Comparison of ENCODE assay signal across 21 mouse cellular contexts in genomic region chr5:43508892-43509291, GRCm38 (mm10). TPM values are rescaled to one million over a fixed set of nuclear protein-coding genes. Genes with fewer than 3 reads are reported as not detected.
DNase-seq lines count a peak whose midpoint lies in the region; ATAC-seq and TF ChIP-seq lines count a peak whose summit lies in the region.
"Had no signal": no experiment of that assay in that cellular context is flagged by ENCODE, and none has a peak within 500 bp of the region (broad histone marks: within the 10 kb centered on the region; RNA-seq: fewer than 3 reads in every experiment).

No protein-coding gene starts in this region.

- no peaks in the 10 kb centered on the region for H3K27me3 ChIP-seq in kidney, embryonic 16.5 days (ENCODE audit: insufficient read depth, low read length)
- no peaks in the 10 kb centered on the region for H3K27me3 ChIP-seq in kidney, embryonic 14.5 days (ENCODE audit: control insufficient read depth, insufficient read depth, low read length)
- H3K27me3 ChIP-seq in lung, postnatal 0 days (replicated peaks; ENCODE audit: insufficient read depth, low read length): no peaks in the 10 kb centered on the region
- H3K27me3 ChIP-seq in Patski: no peaks in the 10 kb centered on the region
- no peaks in the 10 kb centered on the region for H3K27me3 ChIP-seq in stomach, embryonic 16.5 days (ENCODE audit: control insufficient read depth, insufficient read depth, low read length)
- H3K27me3 ChIP-seq: embryonic facial prominence, embryonic 12.5 days; hindbrain, embryonic 12.5 days; limb, embryonic 12.5 days; liver, embryonic 15.5 days; neural tube, embryonic 12.5 days had no signal

- peak; percentile 58 for DNase-seq in lung, postnatal 0 days (ENCODE audit: low spot score)
- DNase-seq in lung, postnatal 25 days (ENCODE audit: low spot score): no peak
- DNase-seq in Patski (ENCODE audit: low read depth, low spot score): no peak
- DNase-seq in B cell, adult 2 months: no peak
- DNase-seq: adrenal gland, adult 8-10 months; cerebellum, adult 8-10 months; gastrocnemius, postnatal 10 days; heart, adult 2 months; kidney, adult 8-10 months; right cerebral cortex, adult 18-20 months; thymus, postnatal 4 days had no signal

- no peaks in the 10 kb centered on the region for H3K36me3 ChIP-seq in kidney, embryonic 16.5 days (ENCODE audit: insufficient read depth, low read length)
- H3K36me3 ChIP-seq in kidney, embryonic 14.5 days (ENCODE audit: control insufficient read depth, insufficient read depth, low read length): no peaks in the 10 kb centered on the region
- H3K36me3 ChIP-seq in lung, postnatal 0 days (ENCODE audit: insufficient read depth, low read length): no peaks in the 10 kb centered on the region
- H3K36me3 ChIP-seq in stomach, embryonic 16.5 days (ENCODE audit: control insufficient read depth, insufficient read depth, low read length): no peaks in the 10 kb centered on the region
- H3K36me3 ChIP-seq: embryonic facial prominence, embryonic 12.5 days; hindbrain, embryonic 12.5 days; limb, embryonic 12.5 days; liver, embryonic 15.5 days; neural tube, embryonic 12.5 days had no signal

- H3K4me3 ChIP-seq in kidney, embryonic 16.5 days (ENCODE audit: low read length): no peak overlapping the region
- H3K4me3 ChIP-seq in kidney, embryonic 14.5 days (ENCODE audit: low read length): no peak overlapping the region
- H3K4me3 ChIP-seq in lung, postnatal 0 days (ENCODE audit: low read depth, low read length): no peak overlapping the region
- H3K4me3 ChIP-seq in stomach, embryonic 16.5 days (replicated peaks; ENCODE audit: low read length): no peak overlapping the region
- H3K4me3 ChIP-seq: embryonic facial prominence, embryonic 12.5 days; heart, adult 2 months; hindbrain, embryonic 12.5 days; limb, embryonic 12.5 days; liver, embryonic 15.5 days; neural tube, embryonic 12.5 days had no signal

- no peak overlapping the region for H3K4me2 ChIP-seq in kidney, embryonic 16.5 days (replicated peaks; ENCODE audit: low read depth, low read length)
- no peak overlapping the region for H3K4me2 ChIP-seq in kidney, embryonic 14.5 days (replicated peaks; ENCODE audit: low read depth, low read length)
- H3K4me2 ChIP-seq in lung, postnatal 0 days (replicated peaks; ENCODE audit: low read depth, low read length): no peak overlapping the region
- no peak overlapping the region for H3K4me2 ChIP-seq in stomach, embryonic 16.5 days (ENCODE audit: low read depth, low read length)
- H3K4me2 ChIP-seq: embryonic facial prominence, embryonic 12.5 days; hindbrain, embryonic 12.5 days; limb, embryonic 12.5 days; liver, embryonic 15.5 days; midbrain, embryonic 11.5 days; neural tube, embryonic 12.5 days had no signal

- in situ Hi-C loops in Patski (cut with MboI; ENCODE audit: low pct_unique_long_range_greater_than_20kb): no loop called here

- TF ChIP-seq CTCF in lung, postnatal 0 days (IDR thresholded peaks at IDR 0.05): no peak
- no peak for TF ChIP-seq CTCF in Patski (IDR thresholded peaks at IDR 0.05)

- no peaks in the 10 kb centered on the region for H3K9me3 ChIP-seq in kidney, embryonic 16.5 days (ENCODE audit: low read length)
- no peaks in the 10 kb centered on the region for H3K9me3 ChIP-seq in kidney, embryonic 14.5 days (ENCODE audit: control insufficient read depth, low read length)
- no peaks in the 10 kb centered on the region for H3K9me3 ChIP-seq in lung, postnatal 0 days (ENCODE audit: low read length)
- no peaks in the 10 kb centered on the region for H3K9me3 ChIP-seq in stomach, embryonic 16.5 days (replicated peaks; ENCODE audit: control insufficient read depth, low read length)
- H3K9me3 ChIP-seq: embryonic facial prominence, embryonic 12.5 days; hindbrain, embryonic 12.5 days; limb, embryonic 12.5 days; liver, embryonic 15.5 days; neural tube, embryonic 12.5 days had no signal

- 0 out of 2 replicates have a peak, but pooled peaks cover 5% of the 10 kb centered on the region for H3K4me1 ChIP-seq in kidney, embryonic 16.5 days (ENCODE audit: insufficient read depth, low read length)
- no peaks in the 10 kb centered on the region for H3K4me1 ChIP-seq in kidney, embryonic 14.5 days (ENCODE audit: control insufficient read depth, insufficient read depth, low read length)
- H3K4me1 ChIP-seq in lung, postnatal 0 days (ENCODE audit: insufficient read depth, low read depth, low read length): no peaks in the 10 kb centered on the region
- H3K4me1 ChIP-seq in stomach, embryonic 16.5 days (ENCODE audit: control insufficient read depth, insufficient read depth, low read length): no peaks in the 10 kb centered on the region; the same call in 1 of the 2 replicates
- H3K4me1 ChIP-seq: hindbrain, embryonic 12.5 days; liver, embryonic 15.5 days; neural tube, embryonic 12.5 days had no signal

- 56% methylated on average over 1 of the region's 1 CpGs for WGBS in kidney, embryonic 16.5 days
- 49% methylated on average over 1 of the region's 1 CpGs for WGBS in kidney, embryonic 14.5 days
- 26% methylated on average over 1 of the region's 1 CpGs for WGBS in lung, postnatal 0 days
- 27% methylated on average over 1 of the region's 1 CpGs for WGBS in stomach, embryonic 16.5 days

- POLR2A ChIA-PET in Patski (lab: Charles Lee): interaction anchor here (1.2 to 1.5 kb wide), 2 partner anchors 13 to 22 kb away, joined by 3 to 4 read pairs; no protein-coding TSS in a partner anchor

- CTCF ChIA-PET in Patski (lab: Charles Lee): interaction anchor here (1.1 to 1.8 kb wide), 2 partner anchors 14 to 64 kb away, joined by 3 to 7 read pairs; no protein-coding TSS in a partner anchor

- H3K9ac ChIP-seq in kidney, embryonic 16.5 days (replicated peaks; ENCODE audit: low read length): no peak overlapping the region
- no peak overlapping the region for H3K9ac ChIP-seq in kidney, embryonic 14.5 days (ENCODE audit: low read depth, low read length)
- no peak overlapping the region for H3K9ac ChIP-seq in lung, postnatal 0 days (replicated peaks; ENCODE audit: low read depth)
- H3K9ac ChIP-seq in stomach, embryonic 16.5 days (ENCODE audit: low read length): no peak overlapping the region
- H3K9ac ChIP-seq: embryonic facial prominence, embryonic 12.5 days; hindbrain, embryonic 12.5 days; limb, embryonic 12.5 days; liver, embryonic 15.5 days; neural tube, embryonic 12.5 days had no signal

- no peak overlapping the region for H3K27ac ChIP-seq in kidney, embryonic 16.5 days (ENCODE audit: low read length)
- H3K27ac ChIP-seq in kidney, embryonic 14.5 days (ENCODE audit: low read depth, low read length): no peak overlapping the region
- H3K27ac ChIP-seq in lung, postnatal 0 days (ENCODE audit: low read length): no peak overlapping the region
- H3K27ac ChIP-seq in stomach, embryonic 16.5 days (ENCODE audit: low read length): peak overlapping the region; percentile 9; the same call in 1 of the 2 replicates
- H3K27ac ChIP-seq: embryonic facial prominence, embryonic 12.5 days; heart, adult 2 months; hindbrain, embryonic 12.5 days; limb, embryonic 12.5 days; liver, embryonic 15.5 days; neural tube, embryonic 12.5 days had no signal

- TF ChIP-seq EP300 in lung, postnatal 0 days (IDR thresholded peaks at IDR 0.05): peak; percentile 2

- peak; percentile 54; the same call in 1 of the 2 replicates for ATAC-seq in kidney, embryonic 16.5 days (ENCODE audit: low FRiP score, low TSS enrichment)
- ATAC-seq in kidney, embryonic 14.5 days (ENCODE audit: low FRiP score, low TSS enrichment): no peak
- peak; percentile 77 for ATAC-seq in lung, postnatal 0 days
- ATAC-seq in Patski: peak; percentile 76
- no peak for ATAC-seq in stomach, embryonic 16.5 days (ENCODE audit: insufficient read depth, low FRiP score)
- ATAC-seq: forebrain, embryonic 14.5 days had no signal

RNA-seq across cellular contexts. Expression of gene C1qtnf7, which starts 6.4 kb away (rescaled TPM):
- polyA plus RNA-seq in kidney, embryonic 16.5 days (2015; fragmentation: Nextera tagmentation; extraction: Ambion mirVana): 5.4 and 8.5 TPM in 2 replicates
- polyA plus RNA-seq in kidney, embryonic 14.5 days (2014; fragmentation: Nextera tagmentation; extraction: Ambion mirVana): 1.8 and 2.4 TPM in 2 replicates
- 35.8 and 37.2 TPM in 2 replicates for polyA plus RNA-seq in lung, postnatal 0 days (2015; fragmentation: Nextera tagmentation; extraction: Ambion mirVana)
- polyA plus RNA-seq in Patski (2021): 0.09 TPM
- polyA plus RNA-seq in stomach, embryonic 16.5 days (2015; fragmentation: Nextera tagmentation; extraction: Ambion mirVana): 22.1 and 22.4 TPM in 2 replicates

Comparison
In these comparisons a context has a peak if more than half of its experiments do, and no peak if none do; other contexts are left out.
1. ATAC-seq: peak in kidney, embryonic 16.5 days (single experiment), lung, postnatal 0 days (single experiment) and Patski (single experiment); none in kidney, embryonic 14.5 days (single experiment) and stomach, embryonic 16.5 days (single experiment).